Mouse (Mus musculus) c-Kit-positive CD71-positive TER-119-negative erythroid progenitor cells, embryonic 14.5 days (primary cell): ENCODE measurements around the gene Trim50.

ENCODE experiments used
- DNase-seq: peaks from one replicate; pipeline ENCODE4 v3.0.0-alpha.2; 2013; ENCODE audit warnings: low read depth

Gene Trim50

GRCm38 (mm10) chr5:135369787-135370654, 16.9 kb downstream of the Trim50 start, which contains the start of gene Nsun5:
TSS of gene Nsun5 (plus strand) at chr5:135369953.
- peak; percentile 95 for DNase-seq

GRCm38 (mm10) chr5:135371195-135371594, 18.1 kb downstream of the Trim50 start:
- no peak for DNase-seq

GRCm38 (mm10) chr5:135373601-135374000, 20.5 kb downstream of the Trim50 start:
- DNase-seq: no peak

GRCm38 (mm10) chr5:135375167-135375566, 22.1 kb downstream of the Trim50 start:
- DNase-seq: no peak

GRCm38 (mm10) chr5:135376341-135376740, 23.2 kb downstream of the Trim50 start:
- no peak for DNase-seq

- no peak for DNase-seq
These were observed 27.6 kb downstream of the Trim50 start for GRCm38 (mm10) chr5:135380681-135381080.

GRCm38 (mm10) chr5:135381356-135381925, 28.3 kb downstream of the Trim50 start:
- DNase-seq: no peak

GRCm38 (mm10) chr5:135382746-135383145, 29.7 kb downstream of the Trim50 start:
- no peak for DNase-seq

GRCm38 (mm10) chr5:135383771-135384170, 30.7 kb downstream of the Trim50 start:
- DNase-seq: no peak

- DNase-seq: peak; percentile 68
These were observed 41.1 kb downstream of the Trim50 start, which contains the start of gene Pom121 for GRCm38 (mm10) chr5:135394004-135394823. TSS of gene Pom121 (minus strand) at chr5:135394546.

GRCm38 (mm10) chr5:135395826-135396225, 42.7 kb downstream of the Trim50 start:
- peak; percentile 66 for DNase-seq

- DNase-seq: no peak
These were observed 46.3 kb downstream of the Trim50 start for GRCm38 (mm10) chr5:135399382-135399781.

GRCm38 (mm10) chr5:135400244-135400643, 47.1 kb downstream of the Trim50 start:
- peak; percentile 61 for DNase-seq

- DNase-seq: no peak
These were observed 51.5 kb downstream of the Trim50 start for GRCm38 (mm10) chr5:135404623-135405022.

GRCm38 (mm10) chr5:135405437-135405836, 52.3 kb downstream of the Trim50 start:
- DNase-seq: no peak

GRCm38 (mm10) chr5:135408114-135408513, 55.0 kb downstream of the Trim50 start:
- no peak for DNase-seq

GRCm38 (mm10) chr5:135410266-135410665, 57.2 kb downstream of the Trim50 start:
- DNase-seq: no peak
